Mouse (Mus musculus) erythroblast, embryonic 14.5 days (primary cell): ENCODE data around the gene Rps6kb1. TPM values are rescaled to one million over a fixed set of nuclear protein-coding genes. Genes with fewer than 3 reads are reported as not detected.

Experiments
- H3K27me3 ChIP-seq: 2 replicates; pipeline ENCODE4 v1.6.1; 2012; ENCODE audit warnings: inconsistent platforms; ENCODE audit not compliant: control insufficient read depth
- H3K36me3 ChIP-seq: 2 replicates; pipeline ENCODE4 v1.6.1; 2012; ENCODE audit warnings: mild to moderate bottlenecking, inconsistent platforms; ENCODE audit not compliant: control insufficient read depth
- H3K4me1 ChIP-seq: 2 replicates; pipeline ENCODE4 v1.6.1; 2012; ENCODE audit warnings: inconsistent platforms; ENCODE audit not compliant: control insufficient read depth
- H3K4me3 ChIP-seq: replicated peaks from 2 replicates; pipeline ENCODE3; 2012; ENCODE audit warnings: moderate library complexity, mild to moderate bottlenecking, inconsistent platforms
- H3K9me3 ChIP-seq: 2 replicates; pipeline ENCODE4 v1.6.1; 2012; ENCODE audit warnings: low read length, inconsistent platforms, mixed read lengths; ENCODE audit not compliant: control insufficient read depth
- GATA1 ChIP-seq: IDR thresholded peaks from 2 replicates; pipeline ENCODE4 v1.6.1; 2012; ENCODE audit warnings: low read length, inconsistent platforms, mixed read lengths
- TAL1 ChIP-seq: IDR thresholded peaks from 3 replicates; pipeline ENCODE4 v1.6.1; 2012; ENCODE audit warnings: low read length, inconsistent platforms, mixed read lengths
- polyA plus RNA-seq: library from polyadenylated mRNA; stranded (reverse); fragments of >175 nt; gene quantifications from 2 replicates; pipeline ENCODE4 v1.2.3, GENCODE M21; 2012

Gene Rps6kb1
- polyA plus RNA-seq, 1 experiment = 1.4 TPM

- no peaks in the 10 kb centered on the region for H3K9me3 ChIP-seq
- H3K4me1 ChIP-seq = peaks cover 18% of the 10 kb centered on the region
- H3K4me3 ChIP-seq = no peak overlapping the region
- no peak for TF ChIP-seq TAL1
- no peak for TF ChIP-seq GATA1
- H3K36me3 ChIP-seq = peaks cover 2% of the 10 kb centered on the region
- no peaks in the 10 kb centered on the region for H3K27me3 ChIP-seq
These were observed 29.8 kb upstream of the Rps6kb1 start for GRCm38 (mm10) chr11:86574408-86574807.

- Histone ChIP-seq H3K27me3 (no peaks in the 10 kb centered on the region), H3K4me1 (peaks cover 12% of the 10 kb centered on the region), H3K36me3 (peaks cover 5% of the 10 kb centered on the region), H3K4me3 (no peak overlapping the region), H3K9me3 (no peaks in the 10 kb centered on the region)
- TF ChIP-seq TAL1 (no peak), GATA1 (no peak)
These were observed 29.1 kb upstream of the Rps6kb1 start for GRCm38 (mm10) chr11:86573646-86574231.

- H3K9me3 ChIP-seq = no peaks in the 10 kb centered on the region
- H3K36me3 ChIP-seq = peaks cover 14% of the 10 kb centered on the region
- H3K4me1 ChIP-seq = peaks cover 9% of the 10 kb centered on the region
- TF ChIP-seq GATA1 (no peak), TAL1 (no peak)
- H3K4me3 ChIP-seq = no peak overlapping the region
- H3K27me3 ChIP-seq = no peaks in the 10 kb centered on the region
These were observed 28.0 kb upstream of the Rps6kb1 start for GRCm38 (mm10) chr11:86572623-86573022.

- H3K36me3 ChIP-seq = peaks cover 22% of the 10 kb centered on the region
- no peak for TF ChIP-seq GATA1
- TF ChIP-seq TAL1 = no peak
- no peaks in the 10 kb centered on the region for H3K27me3 ChIP-seq
- peaks cover 9% of the 10 kb centered on the region for H3K4me1 ChIP-seq
- H3K4me3 ChIP-seq = no peak overlapping the region
- H3K9me3 ChIP-seq = no peaks in the 10 kb centered on the region
These were observed 27.3 kb upstream of the Rps6kb1 start for GRCm38 (mm10) chr11:86571871-86572270.

GRCm38 (mm10) chr11:86571047-86571855 lies 26.6 kb upstream of the Rps6kb1 start:
- peaks cover 7% of the 10 kb centered on the region; the same call in 1 of the 2 replicates for H3K4me1 ChIP-seq
- no peaks in the 10 kb centered on the region for H3K27me3 ChIP-seq
- no peak overlapping the region for H3K4me3 ChIP-seq
- TF ChIP-seq TAL1 (no peak), GATA1 (no peak)
- peaks cover 26% of the 10 kb centered on the region for H3K36me3 ChIP-seq
- H3K9me3 ChIP-seq = no peaks in the 10 kb centered on the region

- no peak overlapping the region for H3K4me3 ChIP-seq
- TF ChIP-seq TAL1 = no peak
- TF ChIP-seq GATA1 = no peak
- H3K27me3 ChIP-seq = no peaks in the 10 kb centered on the region
- peaks cover 36% of the 10 kb centered on the region for H3K36me3 ChIP-seq
- H3K4me1 ChIP-seq = peaks cover 5% of the 10 kb centered on the region; the same call in 1 of the 2 replicates
- H3K9me3 ChIP-seq = no peaks in the 10 kb centered on the region
These were observed 25.7 kb upstream of the Rps6kb1 start for GRCm38 (mm10) chr11:86570261-86570746.

- Histone ChIP-seq H3K4me1 (peaks cover 5% of the 10 kb centered on the region; the same call in 1 of the 2 replicates), H3K36me3 (peaks cover 42% of the 10 kb centered on the region), H3K27me3 (no peaks in the 10 kb centered on the region), H3K9me3 (no peaks in the 10 kb centered on the region), H3K4me3 (no peak overlapping the region)
- TF ChIP-seq GATA1 (no peak), TAL1 (no peak)
These were observed 23.8 kb upstream of the Rps6kb1 start for GRCm38 (mm10) chr11:86568425-86568824.

- no peaks in the 10 kb centered on the region for H3K9me3 ChIP-seq
- peaks cover 92% of the 10 kb centered on the region for H3K36me3 ChIP-seq
- no peaks in the 10 kb centered on the region for H3K27me3 ChIP-seq
- H3K4me3 ChIP-seq = no peak overlapping the region
- TF ChIP-seq TAL1 (no peak), GATA1 (no peak)
- H3K4me1 ChIP-seq = no peaks in the 10 kb centered on the region
These were observed 13.7 kb upstream of the Rps6kb1 start for GRCm38 (mm10) chr11:86558258-86558657.

GRCm38 (mm10) chr11:86553525-86553924 lies 8.9 kb upstream of the Rps6kb1 start:
- peaks cover 86% of the 10 kb centered on the region for H3K36me3 ChIP-seq
- no peak overlapping the region for H3K4me3 ChIP-seq
- no peak for TF ChIP-seq GATA1
- no peak for TF ChIP-seq TAL1
- H3K9me3 ChIP-seq = no peaks in the 10 kb centered on the region
- H3K4me1 ChIP-seq = no peaks in the 10 kb centered on the region
- no peaks in the 10 kb centered on the region for H3K27me3 ChIP-seq

- peaks cover 38% of the 10 kb centered on the region for H3K36me3 ChIP-seq
- H3K4me3 ChIP-seq = no peak overlapping the region
- H3K27me3 ChIP-seq = no peaks in the 10 kb centered on the region
- no peaks in the 10 kb centered on the region for H3K9me3 ChIP-seq
- peaks cover 29% of the 10 kb centered on the region for H3K4me1 ChIP-seq
- TF ChIP-seq TAL1 (no peak), GATA1 (no peak)
These were observed 2.8 kb upstream of the Rps6kb1 start for GRCm38 (mm10) chr11:86547412-86547811.
